Mouse (Mus musculus): ENCODE results near the gene Kdelr1. TPM values are rescaled to one million over a fixed set of nuclear protein-coding genes. Genes with fewer than 3 reads are reported as not detected.

Gene Kdelr1
- total RNA-seq, 2 experiments from 2014 or later: 121 to 128 TPM

Other genes starting within 250 kb of the Kdelr1 start
- gene Rasip1, start 245.3 kb upstream of the Kdelr1 start, total RNA-seq (2021): 10 to 100 TPM; 51.9 to 52.4 TPM
- 1 to 10 TPM; 7.5 to 8.5 TPM for gene Mamstr, start 232.8 kb upstream of the Kdelr1 start, total RNA-seq (2021)
- gene Fut2, start 206.4 kb upstream of the Kdelr1 start, total RNA-seq (2021): under 1 TPM in 1 of 2 experiments, not detected in 1; 0.38 TPM
- gene Ntn5, start 188.8 kb upstream of the Kdelr1 start, total RNA-seq (2021): under 1 TPM in 1 of 2 experiments, not detected in 1; 0.15 TPM
- under 1 TPM in 1 of 2 experiments, not detected in 1; 0.22 TPM for gene Sec1, start 178.4 kb upstream of the Kdelr1 start, total RNA-seq (2021)
- 1 to 10 TPM; 4.2 to 4.6 TPM for gene Car11, start 172.9 kb upstream of the Kdelr1 start, total RNA-seq (2021)
- 10 to 100 TPM; 22.7 to 29.8 TPM for gene Dbp, start 167.7 kb upstream of the Kdelr1 start, total RNA-seq (2021)
- 100 to 1,000 TPM; 698 to 700 TPM for gene Rpl18, start 157.3 kb upstream of the Kdelr1 start, total RNA-seq (2021)
- gene Sphk2, start 154.8 kb upstream of the Kdelr1 start, total RNA-seq (2021): 10 to 100 TPM; 17.4 to 20.1 TPM
- gene Fam83e, start 151.6 kb upstream of the Kdelr1 start, total RNA-seq (2021): under 1 TPM; 0.10 to 0.12 TPM
- not detected for gene Spaca4, start 147.0 kb upstream of the Kdelr1 start, total RNA-seq (2021)
- under 1 TPM; 0.22 to 0.30 TPM for gene Lmtk3, start 89.0 kb upstream of the Kdelr1 start, total RNA-seq (2021)
- not detected for gene Sult2b1, start 88.1 kb upstream of the Kdelr1 start, total RNA-seq (2021)
- 10 to 100 TPM; 91.1 to 95.1 TPM for gene Cyth2, start 58.2 kb upstream of the Kdelr1 start, total RNA-seq (2021)
- gene Kcnj14, start 48.0 kb upstream of the Kdelr1 start, total RNA-seq (2021): under 1 TPM; 0.69 to 0.74 TPM
- gene Grwd1, start 41.8 kb upstream of the Kdelr1 start, total RNA-seq (2021): 10 to 100 TPM; 14.6 to 17.1 TPM
- under 1 TPM; 0.55 to 0.77 TPM for gene Grin2d, start 5.6 kb downstream of the Kdelr1 start, total RNA-seq (2021)
- gene Syngr4, start 23.9 kb downstream of the Kdelr1 start, total RNA-seq (2021): under 1 TPM in 1 of 2 experiments, not detected in 1; 0.37 TPM
- 10 to 100 TPM; 56.8 to 58.7 TPM for gene Tmem143, start 24.2 kb downstream of the Kdelr1 start, total RNA-seq (2021)
- 10 to 100 TPM; 37.0 to 44.5 TPM for gene Emp3, start 48.6 kb downstream of the Kdelr1 start, total RNA-seq (2021)
- 1 to 10 TPM in 1 of 2 experiments, under 1 TPM in 1; 0.96 to 2.0 TPM for gene Ccdc114, start 51.3 kb downstream of the Kdelr1 start, total RNA-seq (2021)
- gene Abcc6, start 157.5 kb downstream of the Kdelr1 start, total RNA-seq (2021): not detected
- gene Nomo1, start 160.9 kb downstream of the Kdelr1 start, total RNA-seq (2021): 10 to 100 TPM; 67.2 to 68.2 TPM
- 10 to 100 TPM; 77.5 to 85.1 TPM for gene Kcnj11, start 228.0 kb downstream of the Kdelr1 start, total RNA-seq (2021)

Measured in heart, postnatal 10 days (tissue).